Mouse (Mus musculus): ENCODE measurements around the gene Olah.

DNA sequence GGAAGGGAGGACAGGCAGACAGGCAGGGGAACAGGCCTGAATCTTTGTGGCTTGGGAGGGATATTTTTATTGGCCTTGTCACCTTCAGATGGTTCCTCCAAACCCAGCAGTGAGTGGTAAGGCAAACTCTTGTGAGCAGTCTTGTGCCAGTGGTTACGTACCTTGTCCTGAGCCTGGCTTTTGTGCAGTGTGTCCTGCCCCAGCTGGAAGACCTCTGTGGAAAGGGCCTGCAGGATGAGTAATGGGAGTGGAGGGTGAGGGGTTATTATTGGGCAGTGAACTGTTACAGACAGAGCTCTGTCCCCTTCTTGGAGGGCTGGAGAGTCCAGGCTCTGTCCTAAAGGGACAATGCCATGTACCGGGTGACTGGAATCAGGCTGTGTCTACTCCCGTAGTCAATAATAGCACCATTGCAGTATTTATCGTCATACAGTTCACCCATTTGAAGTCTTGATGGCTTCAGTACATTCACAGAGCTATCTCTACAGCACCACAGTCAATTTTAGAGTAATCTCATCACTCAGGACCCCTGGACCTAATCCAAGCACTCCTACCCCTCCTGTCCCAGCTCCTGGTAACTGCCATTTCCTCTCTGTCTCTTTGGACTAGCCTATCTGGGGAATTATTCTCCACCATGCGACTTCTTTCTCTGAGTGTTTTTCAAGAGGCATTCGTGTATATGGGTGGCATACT, 38.5 kb upstream of the Olah start:
- TF ChIP-seq CHD2 (IDR thresholded peaks at IDR 0.05; ENCODE audit: low read depth, low read length) (no peak), MAFK (IDR thresholded peaks at IDR 0.05; ENCODE audit: insufficient read depth, low read depth, low read length) (no peak), HCFC1 (IDR thresholded peaks at IDR 0.05; ENCODE audit: borderline replicate concordance, insufficient read depth, low read length) (no peak)

Measured in ES-E14 (cell line).